Mouse (Mus musculus): ENCODE measurements around the gene Nudt19. TPM values are rescaled to one million over a fixed set of nuclear protein-coding genes. Genes with fewer than 3 reads are reported as not detected.
"Not testable (repeated sequence)": the region's sequence is repeated elsewhere in the genome, so short reads cannot be mapped to it uniquely, and the experiment has no call there.

The Nudt19 gene
- total RNA-seq, 4 experiments from 2014 or later = 66.3 to 76.5 (median 70.4) TPM

- not testable (repeated sequence) for DNase-seq (ENCODE audit: low spot score in 2 of 2)
These were observed 9.9 kb upstream of the Nudt19 start for GRCm38 (mm10) chr7:35565965-35566364.

- not testable (repeated sequence) for DNase-seq (ENCODE audit: low spot score in 2 of 2)
These were observed 8.8 kb upstream of the Nudt19 start for GRCm38 (mm10) chr7:35564872-35565271.

- DNase-seq (ENCODE audit: low spot score in 2 of 2) = no peak
These were observed 8.2 kb upstream of the Nudt19 start for GRCm38 (mm10) chr7:35564067-35564865.

- no peak for DNase-seq (ENCODE audit: low spot score in 2 of 2)
These were observed 7.0 kb upstream of the Nudt19 start for GRCm38 (mm10) chr7:35563071-35563470.

- no peak for DNase-seq (ENCODE audit: low spot score in 2 of 2)
These were observed 3.7 kb upstream of the Nudt19 start for GRCm38 (mm10) chr7:35559838-35560237.

- DNase-seq (ENCODE audit: low spot score in 2 of 2) = no peak
These were observed 2.6 kb upstream of the Nudt19 start for GRCm38 (mm10) chr7:35558681-35559080.

- no peak for DNase-seq (ENCODE audit: low spot score in 2 of 2)
These were observed 1.5 kb upstream of the Nudt19 start for GRCm38 (mm10) chr7:35557577-35557976.

- DNase-seq (ENCODE audit: low spot score in 2 of 2) = no peak
These were observed 801 bp upstream of the Nudt19 start for GRCm38 (mm10) chr7:35556905-35557304.

- peak; percentile 86 to 90 for DNase-seq (ENCODE audit: low spot score in 2 of 2)
These were observed 590 bp downstream of the Nudt19 start for GRCm38 (mm10) chr7:35555224-35556204.

- DNase-seq (ENCODE audit: low spot score in 2 of 2) = peak; percentile 8 to 23
These were observed 1.4 kb downstream of the Nudt19 start for GRCm38 (mm10) chr7:35554605-35555175.

- DNase-seq (ENCODE audit: low spot score in 2 of 2) = peak; percentile 11
These were observed 2.1 kb downstream of the Nudt19 start for GRCm38 (mm10) chr7:35553751-35554604.

GRCm38 (mm10) chr7:35545881-35546280 lies 10.2 kb downstream of the Nudt19 start:
- peak; percentile 21 to 40 for DNase-seq (ENCODE audit: low spot score in 2 of 2)

- no peak for DNase-seq (ENCODE audit: low spot score in 2 of 2)
These were observed 18.5 kb downstream of the Nudt19 start, which contains the start of gene Tdrd12 for GRCm38 (mm10) chr7:35537562-35537961. Tdrd12 (minus strand) TSS chr7:35537745.

- DNase-seq (ENCODE audit: low spot score in 2 of 2) = no peak
These were observed 20.2 kb downstream of the Nudt19 start for GRCm38 (mm10) chr7:35535750-35536512.

GRCm38 (mm10) chr7:35530544-35530943 lies 25.6 kb downstream of the Nudt19 start:
- not testable (repeated sequence) for DNase-seq (ENCODE audit: low spot score in 2 of 2)

- no peak for DNase-seq (ENCODE audit: low spot score in 2 of 2)
These were observed 26.1 kb downstream of the Nudt19 start for GRCm38 (mm10) chr7:35530026-35530425.

- no peak for DNase-seq (ENCODE audit: low spot score in 2 of 2)
These were observed 29.3 kb downstream of the Nudt19 start for GRCm38 (mm10) chr7:35526795-35527194.

GRCm38 (mm10) chr7:35501995-35502394 lies 54.1 kb downstream of the Nudt19 start:
- no peak for DNase-seq (ENCODE audit: low spot score in 2 of 2)

- DNase-seq (ENCODE audit: low spot score in 2 of 2) = no peak
These were observed 58.6 kb downstream of the Nudt19 start for GRCm38 (mm10) chr7:35497516-35497915.

All from left cerebral cortex, adult 8-10 months (tissue).